Mouse (Mus musculus) olfactory bulb, adult 2 months (tissue): Measurements from ENCODE around the gene Nop58.

ENCODE experiments used
- CTCF ChIP-seq: fragments of 200-500 bp; IDR thresholded peaks from 2 replicates; pipeline ENCODE4 v1.5.1; 2012; ENCODE audit warnings: low read depth, mild to moderate bottlenecking, low read length, moderate library complexity; ENCODE audit not compliant: insufficient read depth
- POLR2A ChIP-seq: fragments of 200-500 bp; IDR thresholded peaks from 2 replicates; pipeline ENCODE4 v1.6.1; 2012; ENCODE audit warnings: mild to moderate bottlenecking, low read depth, low read length, moderate library complexity; ENCODE audit not compliant: insufficient read depth

DNA sequence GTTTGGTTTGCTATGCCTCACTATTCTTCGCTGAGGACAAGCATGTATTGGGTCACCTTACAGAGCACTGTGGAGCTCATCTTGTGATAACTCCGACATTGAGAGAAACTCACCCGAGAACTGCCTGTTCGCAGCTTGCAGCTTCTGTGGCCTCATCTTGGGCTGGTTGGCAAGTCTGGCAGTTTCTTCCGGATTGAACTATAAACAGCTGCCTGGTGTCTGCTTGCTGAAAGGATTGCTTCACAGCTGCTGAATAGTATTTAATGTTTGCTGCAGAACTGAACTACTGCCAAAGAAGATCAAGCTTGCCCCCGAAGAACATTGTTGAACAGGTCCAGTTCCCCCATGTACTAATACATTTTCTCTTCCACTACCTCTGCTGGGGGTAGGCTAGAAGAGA, 49.3 kb downstream of the Nop58 start:
- no peak for TF ChIP-seq POLR2A
- TF ChIP-seq CTCF: no peak
